Mouse (Mus musculus) heart, adult 11 months (tissue): ENCODE measurements around the gene Vav2.

ENCODE experiments used
- DNase-seq: peaks from one replicate; pipeline ENCODE4 v3.0.0; 2022

Vav2 gene

GRCm38 (mm10) chr2:27408194-27408593 is 18.6 kb downstream of the Vav2 start:
- no peak for DNase-seq

DNA sequence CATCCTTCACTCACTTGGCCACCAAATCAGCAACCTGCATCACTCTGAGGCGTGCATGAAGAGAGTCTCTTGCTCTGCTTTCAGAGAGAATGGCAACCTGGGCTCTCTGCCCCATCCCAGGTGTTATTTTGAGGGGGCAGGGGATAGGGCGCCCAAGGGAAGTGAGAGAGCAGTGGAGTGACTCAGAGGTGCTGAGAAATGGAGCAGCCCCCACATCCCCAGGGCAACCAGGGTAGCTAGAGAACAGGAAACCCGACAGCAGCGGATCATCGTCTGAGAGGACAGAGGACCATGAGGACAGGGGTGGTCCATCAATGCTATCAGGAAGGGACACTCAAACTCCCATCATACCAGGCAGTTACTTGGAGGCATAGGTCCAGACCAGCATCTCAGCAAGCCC is 19.9 kb downstream of the Vav2 start:
- no peak for DNase-seq

- DNase-seq: peak; percentile 92
Observed at GRCm38 (mm10) chr2:27405094-27405884, 21.5 kb downstream of the Vav2 start.

DNA sequence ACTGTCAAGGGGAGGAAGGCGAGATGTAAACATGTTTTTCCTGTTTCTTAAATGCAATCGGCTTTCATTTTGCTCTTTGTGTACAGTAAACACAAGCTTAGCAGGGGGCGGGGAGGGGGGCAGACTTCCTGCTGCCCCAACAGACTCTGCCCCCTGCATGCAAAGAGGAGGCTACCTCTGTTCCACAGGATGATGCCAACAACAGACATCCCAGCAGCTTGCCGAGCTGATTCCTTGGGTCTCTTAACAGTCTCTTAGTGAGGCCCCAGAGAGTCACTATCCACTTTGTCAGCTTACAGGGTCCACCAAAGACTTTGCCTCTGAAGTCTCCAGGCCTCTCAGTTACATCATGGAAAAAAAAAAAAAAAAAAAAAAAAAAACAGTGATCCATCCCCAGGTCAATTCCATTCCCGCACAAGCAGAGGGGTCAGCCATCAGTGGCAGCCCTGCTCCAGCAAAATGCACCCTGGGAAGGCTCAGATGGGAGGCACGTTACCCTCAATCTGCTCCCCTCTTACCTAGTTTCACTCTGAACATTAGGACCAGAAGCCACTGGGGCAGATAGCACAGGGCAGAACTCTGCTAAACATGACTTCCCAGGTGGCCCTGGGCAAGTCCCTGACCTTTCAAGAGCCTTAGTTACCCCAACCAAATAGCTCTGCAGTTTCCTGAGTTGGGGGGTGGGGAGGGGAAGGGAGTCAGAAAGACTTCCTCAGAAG is 22.3 kb downstream of the Vav2 start:
- DNase-seq: no peak

- no peak for DNase-seq
Observed at GRCm38 (mm10) chr2:27401544-27401943, 25.3 kb downstream of the Vav2 start.

- DNase-seq: no peak
Observed at GRCm38 (mm10) chr2:27400083-27400482, 26.8 kb downstream of the Vav2 start.

- no peak for DNase-seq
Observed at GRCm38 (mm10) chr2:27396656-27397440, 30.0 kb downstream of the Vav2 start.

DNA sequence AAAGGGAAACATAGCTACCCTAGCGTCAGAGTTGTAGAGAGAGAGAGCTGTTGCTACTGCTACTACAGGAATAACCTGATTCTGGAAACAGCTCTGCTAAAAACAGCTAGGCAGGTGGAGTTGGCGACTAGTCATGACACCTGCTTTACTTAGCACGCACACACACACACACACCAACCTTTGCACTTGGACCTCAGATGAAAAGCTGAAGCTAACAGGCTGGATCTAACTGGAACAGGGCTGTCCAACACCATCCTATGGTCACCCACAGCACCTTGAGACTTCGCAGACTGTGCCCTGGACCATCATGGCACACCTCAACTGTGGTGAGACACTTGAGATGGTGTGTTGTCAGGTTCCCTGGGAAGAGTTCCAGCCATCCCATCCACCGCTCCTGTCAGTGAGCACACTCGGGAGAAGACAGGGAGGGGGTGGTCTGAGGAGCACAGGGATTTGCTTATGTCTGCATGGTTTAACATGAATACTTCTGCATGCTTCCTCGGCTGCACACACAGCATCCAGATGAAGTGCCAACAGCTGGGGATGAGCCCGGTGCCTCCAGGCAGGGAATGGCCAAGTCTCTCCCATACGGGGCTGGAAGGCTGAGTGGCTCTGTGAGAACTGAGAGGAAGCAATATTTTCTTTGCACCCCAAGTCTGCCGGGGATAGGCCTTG is 32.5 kb downstream of the Vav2 start:
- DNase-seq: no peak

DNA sequence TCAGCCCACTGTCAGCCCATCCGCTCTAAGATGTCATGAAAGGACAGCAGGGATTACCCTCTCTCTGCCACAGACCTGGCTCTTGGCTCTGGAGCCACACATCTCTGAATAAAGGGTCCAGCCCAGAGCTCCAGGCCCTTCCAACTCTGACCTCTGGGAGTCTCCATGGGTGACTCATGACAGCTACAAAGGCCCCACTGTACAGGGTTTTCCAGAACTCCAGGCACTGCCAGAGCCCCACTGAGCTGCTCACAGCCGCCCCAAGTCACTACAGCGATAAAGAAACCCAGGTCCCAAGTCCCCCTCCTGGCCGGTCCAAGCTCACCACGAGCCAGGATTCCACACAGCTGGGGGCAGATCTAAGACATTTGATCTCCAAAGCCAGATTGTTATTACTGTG is 34.6 kb downstream of the Vav2 start:
- DNase-seq: peak; percentile 97

- DNase-seq: peak; percentile 91
Observed at GRCm38 (mm10) chr2:27390775-27391174, 36.1 kb downstream of the Vav2 start.

GRCm38 (mm10) chr2:27390325-27390724 is 36.5 kb downstream of the Vav2 start:
- DNase-seq: no peak

GRCm38 (mm10) chr2:27389272-27390162 is 37.3 kb downstream of the Vav2 start:
- no peak for DNase-seq

- no peak for DNase-seq
Observed at GRCm38 (mm10) chr2:27387209-27387608, 39.6 kb downstream of the Vav2 start.

- DNase-seq: peak; percentile 96
Observed at GRCm38 (mm10) chr2:27381698-27382097, 45.1 kb downstream of the Vav2 start.

GRCm38 (mm10) chr2:27381254-27381653 is 45.6 kb downstream of the Vav2 start:
- DNase-seq: peak; percentile 91

DNA sequence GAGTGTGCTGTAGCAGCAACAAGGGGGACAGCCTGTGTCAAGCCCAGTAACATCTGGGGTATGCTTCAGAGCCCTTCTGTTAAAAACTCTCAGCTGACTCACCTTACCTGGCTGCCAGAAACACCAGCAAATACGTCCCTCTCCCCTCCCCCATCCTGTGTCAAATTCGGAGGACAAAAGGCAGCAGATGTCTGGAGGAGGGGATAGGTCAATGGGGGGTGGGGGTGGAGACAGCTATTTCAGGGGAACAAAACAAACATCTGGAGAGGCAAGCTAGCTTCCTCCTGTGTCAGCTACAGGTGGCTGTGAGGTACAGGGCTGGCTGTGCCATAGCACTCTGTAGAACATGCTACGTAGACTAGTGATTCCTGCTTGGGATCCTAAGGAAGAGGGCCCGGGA is 49.0 kb downstream of the Vav2 start:
- no peak for DNase-seq

DNA sequence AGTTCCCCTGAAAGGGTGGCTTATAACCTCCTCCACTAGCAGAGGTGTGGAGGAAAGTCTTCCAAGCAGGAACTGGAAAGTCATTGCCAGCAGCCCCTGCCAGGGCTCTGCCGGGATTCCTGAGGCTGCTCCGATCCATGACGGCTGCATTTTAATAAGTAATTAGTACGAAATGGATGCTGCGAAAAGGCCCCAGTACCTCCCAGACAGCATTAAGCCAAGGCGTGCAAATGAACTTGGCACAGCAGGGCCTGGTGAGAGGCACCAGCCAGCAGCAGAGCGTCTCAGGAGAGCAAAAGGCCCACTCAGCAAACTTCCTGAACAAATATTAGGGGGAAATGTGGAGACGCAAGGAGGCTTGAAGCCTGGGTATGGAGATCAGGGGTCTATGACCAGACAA is 49.7 kb downstream of the Vav2 start:
- DNase-seq: no peak

DNA sequence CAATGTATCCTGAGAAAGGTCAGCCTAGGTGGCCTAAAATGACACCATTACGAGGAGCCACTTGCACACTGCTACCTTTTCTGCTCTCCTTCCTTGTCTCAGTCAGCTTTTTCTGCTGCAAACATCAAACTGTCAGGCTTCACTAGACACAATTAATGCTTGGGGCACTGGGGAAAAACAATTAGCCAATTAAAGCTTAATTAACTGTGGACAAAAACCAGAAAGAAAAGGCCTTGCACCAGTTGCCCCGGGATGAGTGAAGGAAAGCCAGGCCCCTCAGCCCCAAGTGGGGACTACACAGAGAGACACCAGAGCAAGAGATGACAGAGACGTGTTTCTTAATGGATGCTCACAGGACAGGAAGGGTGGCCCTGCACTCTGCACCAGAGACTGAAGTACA is 51.7 kb downstream of the Vav2 start:
- no peak for DNase-seq

- peak; percentile 96 for DNase-seq
Observed at GRCm38 (mm10) chr2:27373349-27373748, 53.5 kb downstream of the Vav2 start.

GRCm38 (mm10) chr2:27371450-27371849 is 55.4 kb downstream of the Vav2 start:
- DNase-seq: no peak

DNA sequence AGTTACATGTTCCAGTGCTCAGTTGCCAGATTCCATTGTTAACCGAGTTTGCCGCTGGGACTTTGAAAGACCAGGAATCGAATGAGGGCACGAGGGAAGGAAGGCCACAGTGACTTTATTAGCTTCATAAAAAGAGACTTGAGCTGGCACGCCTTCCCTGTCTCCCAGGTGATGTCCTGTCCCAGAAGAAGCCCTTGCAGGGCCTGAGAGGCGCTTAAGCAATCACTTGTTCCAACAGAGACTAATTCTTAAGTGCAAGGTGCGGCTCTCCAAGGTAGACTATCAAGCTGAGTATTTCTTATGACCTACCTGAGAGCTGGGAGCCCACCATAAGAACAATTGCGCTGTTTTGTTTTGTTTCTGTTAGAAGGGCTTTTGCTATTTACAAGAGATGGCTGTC is 57.9 kb downstream of the Vav2 start:
- no peak for DNase-seq

DNA sequence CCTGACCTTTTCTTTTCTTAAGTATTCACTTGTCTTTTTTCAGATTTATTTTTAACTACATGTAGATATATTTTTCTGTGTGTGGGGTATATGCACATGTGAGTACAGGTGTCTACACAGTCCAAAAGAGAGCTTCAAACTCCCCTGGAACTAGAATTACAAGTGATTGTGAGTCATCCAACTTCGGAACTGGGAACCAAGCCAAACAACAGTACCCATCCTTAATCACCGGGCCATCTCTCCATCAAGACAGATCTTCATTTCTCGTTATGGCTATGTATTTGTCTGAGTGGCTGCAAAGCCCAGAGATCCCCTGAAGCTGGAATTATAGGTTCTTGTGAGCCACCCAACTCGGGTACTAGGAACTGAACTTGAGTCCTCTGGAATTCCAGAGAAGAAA is 61.5 kb downstream of the Vav2 start:
- no peak for DNase-seq
